Mouse (Mus musculus) MEL (cell line): ENCODE data around the gene Atp6v0a4.

ENCODE experiments used
- CTCF ChIP-seq, 3 experiments: IDR thresholded peaks in 2 of 3; conservative IDR thresholded peaks in 1 of 3; 2 replicates each; pipeline ENCODE4 v1.5.1; 2011 to 2012; ENCODE audit warnings: low read length in 3 of 3, low read depth in 2 of 3, mild to moderate bottlenecking in 2 of 3, improper control_type of control experiment in 1 of 3, inconsistent platforms in 1 of 3, mixed read lengths in 1 of 3, moderate library complexity in 1 of 3; ENCODE audit not compliant: control insufficient read depth in 1 of 3, insufficient read depth in 1 of 3, poor library complexity in 1 of 3, severe bottlenecking in 1 of 3
- EP300 ChIP-seq, 2 experiments: IDR thresholded peaks; 2 replicates each; pipeline ENCODE4 v1.6.1; 2011; ENCODE audit warnings: improper control_type of control experiment in 2 of 2, low read length in 2 of 2, low read depth in 1 of 2, mild to moderate bottlenecking in 1 of 2
- GATA1 ChIP-seq: IDR thresholded peaks from 2 replicates; pipeline ENCODE4 v1.6.1; 2011; ENCODE audit warnings: low read depth, low read length, improper control_type of control experiment
- MAX ChIP-seq: IDR thresholded peaks from 2 replicates; pipeline ENCODE4 v1.6.1; 2011; ENCODE audit warnings: low read length, improper control_type of control experiment
- RCOR1 ChIP-seq: IDR thresholded peaks from 2 replicates; pipeline ENCODE4 v1.6.1; 2012; ENCODE audit warnings: low read depth, mild to moderate bottlenecking, inconsistent platforms, low read length, improper control_type of control experiment
- TAL1 ChIP-seq: IDR thresholded peaks from 2 replicates; pipeline ENCODE4 v1.6.1; 2012; ENCODE audit warnings: mild to moderate bottlenecking, inconsistent platforms, low read length, moderate library complexity, mixed read lengths
- UBTF ChIP-seq: IDR thresholded peaks from 2 replicates; pipeline ENCODE4 v1.6.1; 2012; ENCODE audit warnings: low read depth, mild to moderate bottlenecking, inconsistent platforms, low read length, improper control_type of control experiment, moderate library complexity, borderline replicate concordance; ENCODE audit not compliant: insufficient read depth
- ZC3H11A ChIP-seq: IDR thresholded peaks from 2 replicates; pipeline ENCODE4 v1.6.1; 2012; ENCODE audit warnings: low read depth, mild to moderate bottlenecking, inconsistent platforms, low read length, improper control_type of control experiment

GRCm38 (mm10) chr6:38149483-38149882, 25.1 kb upstream of the Atp6v0a4 start:
- no peak for TF ChIP-seq CTCF (IDR thresholded peaks at IDR 0.05 in 2 of 3, conservative IDR thresholded peaks at IDR 0.05 in 1 of 3; ENCODE audit: control insufficient read depth in 1 of 3, insufficient read depth in 1 of 3, low read depth in 2 of 3, low read length in 3 of 3, poor library complexity in 1 of 3, severe bottlenecking in 1 of 3)
- TF ChIP-seq MAX, result no peak
- no peak for TF ChIP-seq ZC3H11A
- no peak for TF ChIP-seq EP300 (IDR thresholded peaks at IDR 0.05; ENCODE audit: low read depth in 1 of 2, low read length in 2 of 2)
- TF ChIP-seq RCOR1, result no peak
- no peak for TF ChIP-seq UBTF
- no peak for TF ChIP-seq GATA1
- TF ChIP-seq TAL1, result no peak
